Mouse (Mus musculus): ENCODE measurements at regions not wholly inside any gene's neighbourhood (a gene's known extent, or its start where the extent isn't known, plus 50 kb on each side); places are given as distances from the start of the nearest gene placed in this dataset.
"Not testable (repeated sequence)": the region's sequence is repeated elsewhere in the genome, so short reads cannot be mapped to it uniquely, and the experiment has no call there.

- no peak for DNase-seq (ENCODE audit: low read depth)
Measured at GRCm38 (mm10) chr17:94866630-94867029, 116.8 kb upstream of the Mettl4 start.

DNA sequence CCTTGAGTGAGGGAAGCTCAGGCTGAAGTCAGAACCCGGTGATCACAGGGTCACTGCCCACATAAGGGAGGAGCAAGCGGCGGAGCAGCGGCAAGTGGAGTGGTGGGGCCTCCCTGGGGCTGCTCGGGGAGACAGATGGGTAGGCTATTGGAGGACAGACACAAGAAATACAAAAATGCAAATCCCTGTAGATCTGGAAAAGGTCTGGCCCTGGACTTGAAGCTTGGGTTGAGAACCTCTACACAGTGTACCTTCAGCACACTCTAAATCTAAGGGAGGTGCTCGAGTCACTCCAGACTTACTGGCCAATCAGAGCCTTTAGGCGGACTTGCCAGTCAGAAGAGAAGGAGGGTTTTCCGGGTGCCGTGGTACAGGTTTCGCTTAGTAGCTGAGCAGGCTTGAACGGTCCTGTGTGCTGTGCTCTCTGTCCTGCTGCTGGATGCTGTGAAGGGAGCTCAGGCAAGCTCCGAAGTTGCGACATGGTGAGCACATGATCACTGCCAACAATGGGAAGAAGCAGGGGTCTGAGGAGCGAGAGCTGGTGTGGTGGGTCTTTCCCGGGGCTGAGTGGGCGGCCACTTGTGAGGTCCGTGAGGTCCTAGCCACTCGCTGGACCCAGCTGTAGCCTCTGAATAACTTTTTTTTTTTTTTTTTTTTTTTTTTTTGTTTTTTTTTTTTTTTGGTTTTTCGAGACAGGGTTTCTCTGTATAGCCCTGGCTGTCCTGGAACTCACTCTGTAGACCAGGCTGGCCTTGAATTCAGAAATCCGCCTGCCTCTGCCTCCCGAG, 114.9 kb upstream of the Mettl4 start:
- DNase-seq (ENCODE audit: low read depth) = peak; percentile 90

GRCm38 (mm10) chr17:94854698-94855097, 104.9 kb upstream of the Mettl4 start:
- not testable (repeated sequence) for DNase-seq (ENCODE audit: low read depth)

- DNase-seq (ENCODE audit: low read depth) = peak; percentile 89
Measured at GRCm38 (mm10) chr17:94834446-94835117, 84.8 kb upstream of the Mettl4 start.

GRCm38 (mm10) chr17:94834067-94834445, 84.2 kb upstream of the Mettl4 start:
- peak; percentile 24 for DNase-seq (ENCODE audit: low read depth)

DNA sequence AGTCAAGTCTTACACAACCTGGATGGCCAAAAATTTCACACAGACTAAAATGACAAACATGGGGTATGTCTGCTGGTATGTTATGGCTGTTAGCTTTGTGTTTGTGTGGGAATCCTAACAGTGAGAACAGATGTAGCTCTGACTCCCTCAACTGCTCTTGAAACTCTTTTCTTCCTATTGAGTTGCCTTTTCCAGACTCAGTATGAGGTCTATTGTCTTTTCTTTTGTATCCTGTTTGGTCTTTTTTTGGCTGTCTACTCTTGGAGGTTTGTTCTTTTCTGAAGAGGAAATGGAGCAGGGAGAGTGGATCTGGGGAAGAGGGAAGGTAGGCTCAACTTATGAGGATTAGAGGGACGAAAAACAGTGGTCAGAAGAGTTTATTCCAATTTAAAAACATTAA, 76.6 kb upstream of the Mettl4 start:
- not testable (repeated sequence) for DNase-seq (ENCODE audit: low read depth)

GRCm38 (mm10) chr17:94808758-94809157, 58.9 kb upstream of the Mettl4 start:
- DNase-seq (ENCODE audit: low read depth) = no peak
